Mouse (Mus musculus) right cerebral cortex, adult 18-20 months (tissue): Measurements from ENCODE around the gene Robo2.
A peak's percentile ranks its signal among the peaks of the same experiment; 100 is the strongest.

Experiments
- DNase-seq: peaks from one replicate; pipeline ENCODE4 v3.0.0; 2022; ENCODE audit warnings: mixed read lengths

The Robo2 gene

GRCm38 (mm10) chr16:74411481-74412251, at the start of gene Robo2:
Gene Robo2, minus strand, starts transcription at chr16:74411825.
- peak; percentile 77 for DNase-seq

GRCm38 (mm10) chr16:74458138-74458537, 46.5 kb upstream of the Robo2 start:
- DNase-seq: no peak

DNA sequence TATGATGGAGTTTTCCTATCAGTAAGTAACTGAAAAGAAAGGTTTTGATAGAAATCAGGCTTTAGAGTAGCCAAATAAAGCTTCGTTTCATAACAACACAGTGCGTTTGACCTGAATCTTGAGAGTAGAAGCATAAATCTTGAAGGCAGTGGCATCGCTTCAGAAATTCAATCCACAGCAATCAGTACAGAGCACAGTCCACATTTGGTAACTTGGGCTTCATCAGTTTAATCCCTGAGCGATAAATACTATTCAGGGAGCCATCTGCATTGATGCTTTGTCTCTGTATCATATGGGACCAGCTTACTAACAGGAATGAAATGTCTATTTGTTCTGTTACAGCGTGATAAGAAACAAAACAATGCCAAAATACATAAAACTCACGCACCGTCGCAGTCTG, 46.1 kb upstream of the Robo2 start:
- no peak for DNase-seq

DNA sequence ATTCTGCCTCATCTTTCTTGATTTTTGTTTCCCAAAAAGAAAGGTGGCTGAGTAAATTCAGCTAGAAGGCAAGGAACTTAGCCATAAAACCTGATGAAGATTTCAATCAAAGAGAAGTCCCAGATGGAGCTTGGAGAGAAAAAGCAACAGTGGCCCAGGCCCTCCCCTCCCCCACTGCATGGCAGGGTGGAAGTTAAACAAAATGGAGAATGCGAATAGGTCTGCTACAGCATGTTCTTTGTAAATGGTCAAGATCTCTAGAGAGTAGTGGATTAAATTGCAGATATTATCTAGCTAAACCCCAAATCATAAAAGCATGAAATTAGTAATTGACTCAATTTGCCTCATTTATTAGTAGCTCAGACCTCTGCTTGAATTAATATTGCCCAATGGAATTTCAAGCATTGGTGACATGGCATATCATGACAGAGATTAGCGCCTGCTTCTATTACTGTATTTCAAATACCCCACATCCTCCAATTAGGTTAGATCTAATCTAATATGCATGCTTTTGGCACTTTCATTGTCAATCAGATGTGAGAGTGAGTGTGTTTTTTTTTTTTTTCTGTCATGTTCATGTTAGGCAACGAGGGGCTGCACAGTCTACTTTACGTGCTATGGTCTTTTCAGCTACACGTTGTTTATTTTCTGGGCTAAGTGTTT, 45.3 kb upstream of the Robo2 start:
- no peak for DNase-seq

- DNase-seq: no peak
These were observed 43.6 kb upstream of the Robo2 start for GRCm38 (mm10) chr16:74455179-74455578.

DNA sequence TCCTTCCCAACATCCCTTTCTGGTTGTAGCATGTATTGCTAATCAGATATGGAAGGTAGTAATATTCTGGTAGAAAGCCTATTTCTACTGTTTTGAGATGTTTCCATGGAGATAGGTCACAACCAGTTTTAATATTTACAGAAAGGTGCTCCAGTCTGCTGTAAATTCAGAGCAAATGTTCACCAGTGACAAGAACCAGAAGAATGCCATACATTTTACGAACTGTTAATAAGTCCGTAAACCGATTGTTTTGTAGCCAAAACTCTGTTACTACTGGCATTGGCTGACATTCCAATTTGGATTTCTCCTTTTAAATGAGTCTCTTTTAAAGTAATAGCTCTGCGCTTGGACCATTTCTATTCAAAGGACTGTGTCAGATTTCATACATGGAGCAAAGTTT, 36.4 kb upstream of the Robo2 start:
- no peak for DNase-seq

- no peak for DNase-seq
These were observed 15.4 kb upstream of the Robo2 start for GRCm38 (mm10) chr16:74427071-74427470.

GRCm38 (mm10) chr16:74420324-74420723, 8.7 kb upstream of the Robo2 start:
- no peak for DNase-seq

DNA sequence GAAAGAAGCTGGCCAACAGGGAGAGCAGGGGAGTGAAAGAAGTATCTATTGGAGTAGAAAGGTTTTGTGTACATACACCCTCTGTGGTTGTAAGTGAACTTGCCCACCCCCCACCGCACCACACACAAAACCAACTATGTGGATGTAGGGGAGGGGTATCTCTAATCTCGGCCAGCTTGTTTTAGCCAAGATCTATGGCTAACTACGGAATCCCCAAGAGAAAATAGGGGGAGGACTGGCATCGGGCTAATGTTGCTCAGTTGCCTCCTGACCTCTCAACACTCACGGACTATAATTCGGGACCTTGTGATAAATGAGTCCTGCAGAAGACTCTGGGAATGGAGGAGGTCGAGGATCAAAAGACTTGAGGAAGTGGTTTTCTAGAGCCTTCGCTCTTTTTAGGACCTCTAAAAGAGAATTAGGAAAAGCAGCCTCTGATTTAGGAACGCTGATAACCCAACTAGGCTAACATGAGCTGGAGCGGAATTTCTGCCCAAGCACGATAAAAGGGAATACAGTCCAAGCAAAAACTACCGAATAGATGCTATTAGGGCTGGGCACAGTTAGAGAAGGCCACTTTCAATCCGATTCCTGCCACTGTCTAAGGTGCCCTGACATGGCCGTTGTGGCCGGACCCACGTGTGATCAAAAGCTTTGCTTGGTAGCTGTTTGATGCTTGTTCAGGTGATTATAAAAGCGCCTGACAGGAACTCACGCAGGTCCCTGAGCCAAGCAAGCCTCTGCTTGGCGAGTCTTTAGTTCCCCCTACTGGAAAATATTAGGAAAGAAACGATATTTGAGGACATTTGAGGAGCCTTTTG, 1.1 kb upstream of the Robo2 start:
- peak; percentile 59 for DNase-seq

DNA sequence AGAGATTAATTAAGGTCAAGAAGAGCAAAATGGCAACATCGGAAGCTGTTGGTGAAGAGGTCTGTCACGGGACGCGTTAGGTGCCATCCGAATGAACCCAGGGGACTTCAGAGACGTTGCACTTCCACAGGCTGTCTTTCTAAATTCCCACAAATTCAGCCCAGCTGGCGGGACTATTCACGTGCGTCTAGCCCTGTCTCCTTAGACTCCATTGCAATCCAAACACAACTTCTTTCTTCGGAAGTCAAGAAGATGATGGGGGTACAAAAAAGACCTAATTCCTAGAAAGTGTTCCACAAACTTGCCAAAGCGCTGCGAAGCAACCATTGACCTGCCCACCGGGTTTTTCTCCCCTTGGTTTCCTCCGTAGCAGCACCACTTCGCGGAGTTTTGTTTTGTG, 604 bp downstream of the Robo2 start:
- DNase-seq: no peak

DNA sequence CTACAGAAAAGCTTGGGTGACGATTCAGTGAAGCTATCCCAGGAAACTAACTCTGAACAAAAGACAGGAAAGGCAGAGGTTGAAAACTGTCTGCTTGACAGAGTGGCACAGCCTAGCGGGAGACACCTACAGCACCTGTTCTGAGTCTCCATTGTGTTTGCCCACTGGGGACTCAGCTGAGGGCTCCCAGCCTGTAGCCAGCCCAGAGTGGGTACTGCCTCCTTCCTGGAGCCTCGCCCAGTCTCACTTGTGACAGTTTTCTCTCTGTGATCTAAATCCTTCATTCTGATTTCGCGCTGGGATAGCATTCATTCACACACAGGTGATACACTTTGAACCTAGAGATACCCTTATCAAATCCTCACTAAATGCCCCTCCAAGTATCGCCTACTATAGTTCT, 1.5 kb downstream of the Robo2 start:
- DNase-seq: peak; percentile 29

GRCm38 (mm10) chr16:74409548-74409947, 2.1 kb downstream of the Robo2 start:
- no peak for DNase-seq

GRCm38 (mm10) chr16:74408566-74408965, 3.1 kb downstream of the Robo2 start:
- DNase-seq: no peak

DNA sequence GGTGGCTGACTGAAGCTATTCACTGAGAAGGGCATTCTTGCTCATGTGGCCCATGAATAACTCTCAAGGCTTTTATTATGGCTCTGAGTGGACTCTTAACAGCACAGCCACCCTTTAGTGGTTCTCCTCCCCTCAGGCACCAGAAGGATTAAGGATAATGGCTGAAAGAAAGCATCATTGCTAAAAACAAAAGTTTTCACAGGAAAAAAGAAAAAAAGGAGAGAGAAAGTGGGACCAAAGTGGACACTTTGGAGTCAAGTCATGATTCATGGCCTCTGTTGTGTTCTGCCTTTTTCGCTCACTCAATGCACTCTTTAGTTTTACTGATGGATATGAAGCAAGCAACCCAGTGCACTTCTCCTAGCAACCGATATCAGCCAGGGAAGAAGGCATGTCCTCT, 14.3 kb downstream of the Robo2 start:
- no peak for DNase-seq

DNA sequence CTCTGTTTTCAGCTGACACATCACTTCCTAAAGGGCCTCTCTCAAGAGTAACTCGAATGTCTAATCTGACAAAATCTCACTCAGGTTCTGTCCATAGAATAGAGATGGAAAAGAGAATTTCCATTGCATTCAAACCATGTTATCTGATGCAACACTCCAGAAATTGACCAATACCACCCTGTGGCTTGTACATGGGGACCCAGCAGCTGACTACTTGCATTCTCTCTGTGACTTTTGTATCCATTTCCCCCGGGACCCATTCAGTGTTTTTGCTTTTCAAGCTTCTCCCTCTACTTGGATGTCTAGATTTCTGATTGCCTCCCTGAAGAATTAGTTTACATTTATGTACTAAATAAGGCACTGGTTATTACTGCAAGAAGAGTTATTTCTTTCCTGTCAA, 15.9 kb downstream of the Robo2 start:
- no peak for DNase-seq

DNA sequence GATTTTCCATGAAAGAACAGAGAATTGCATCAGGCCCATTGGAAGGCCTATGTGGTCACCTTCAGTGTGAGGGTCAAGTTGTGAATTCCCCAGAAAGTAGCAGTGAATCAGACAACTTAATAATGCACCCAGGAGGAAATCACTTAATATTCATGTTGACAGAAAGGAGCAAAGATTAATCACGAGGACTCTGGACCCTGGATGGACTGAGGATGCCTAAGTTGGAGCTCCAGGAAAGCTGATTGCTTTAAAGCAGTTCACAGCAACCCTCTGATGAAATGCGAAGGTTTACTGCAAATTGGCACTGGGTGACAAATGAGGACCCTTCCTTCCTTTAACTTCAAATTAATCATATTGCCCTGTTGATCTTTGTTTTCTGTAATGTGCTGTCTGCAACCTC, 32.2 kb downstream of the Robo2 start:
- DNase-seq: no peak

DNA sequence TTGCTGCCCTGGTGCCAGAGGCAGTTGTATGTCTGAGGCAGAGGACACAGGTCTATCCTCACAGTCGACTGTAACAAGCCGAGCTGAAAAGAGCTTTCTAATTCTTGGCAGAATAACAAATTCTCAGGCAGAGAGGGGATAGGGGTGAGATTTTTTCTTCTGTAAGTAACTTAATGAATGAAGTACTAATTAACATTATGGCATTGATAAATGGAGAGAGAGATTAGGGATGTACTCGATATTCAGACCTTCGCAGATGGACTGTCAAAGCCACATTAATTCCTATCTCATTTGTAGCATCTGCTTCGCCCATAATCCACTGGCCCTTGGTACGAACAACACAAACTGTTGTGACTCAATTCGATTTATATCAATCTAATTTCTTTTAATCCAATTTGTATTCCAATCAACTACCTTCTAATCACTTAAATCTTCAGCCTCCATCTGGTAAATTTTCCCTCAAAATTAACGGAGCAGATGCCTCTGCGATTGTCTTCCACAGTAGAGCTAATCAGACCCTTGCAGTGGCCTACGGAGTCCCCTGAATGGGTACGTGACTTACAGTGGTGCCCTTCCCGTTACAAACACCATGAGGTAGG, 36.2 kb downstream of the Robo2 start:
- no peak for DNase-seq

- no peak for DNase-seq
These were observed 37.1 kb downstream of the Robo2 start for GRCm38 (mm10) chr16:74374540-74374939.

GRCm38 (mm10) chr16:74373407-74373806, 38.2 kb downstream of the Robo2 start:
- no peak for DNase-seq

DNA sequence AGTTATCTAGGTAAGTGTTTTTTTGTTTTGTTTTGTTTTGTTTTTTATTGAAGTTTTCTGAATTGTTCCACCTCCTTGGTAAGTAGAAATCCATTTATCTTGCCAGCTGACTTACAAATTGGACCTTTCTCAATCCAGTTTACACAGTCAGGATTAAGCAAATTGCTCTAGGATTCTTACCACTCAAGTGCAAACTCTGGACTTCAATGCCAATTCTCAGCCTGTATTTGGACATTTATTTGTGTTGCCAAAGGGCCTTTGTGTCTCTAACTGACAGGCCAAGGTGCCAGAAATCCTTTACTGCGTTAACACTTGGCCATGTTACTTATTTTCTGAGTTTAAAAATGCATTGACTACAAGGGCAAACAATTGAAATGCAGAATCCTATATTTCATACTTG, 38.7 kb downstream of the Robo2 start:
- DNase-seq: no peak

DNA sequence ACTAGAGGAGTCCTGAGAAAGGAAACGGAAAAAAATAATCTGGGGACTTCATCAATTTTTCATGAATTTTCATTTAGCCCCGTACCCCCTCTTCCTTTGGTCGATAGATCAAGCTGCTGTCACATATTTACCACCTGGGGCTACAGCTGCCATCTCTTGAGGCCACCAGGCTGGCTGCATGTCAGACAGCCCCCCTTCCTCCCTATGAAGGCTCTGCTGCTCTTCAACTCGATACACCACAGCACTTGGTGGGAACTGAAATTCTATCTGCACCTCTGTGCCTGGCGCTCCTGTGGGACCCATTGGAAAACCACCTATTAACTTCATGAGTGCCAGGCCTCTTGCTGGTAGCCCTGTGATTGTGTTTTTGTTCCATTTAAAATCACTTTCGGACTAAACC, 63.2 kb downstream of the Robo2 start:
- no peak for DNase-seq

GRCm38 (mm10) chr16:74338969-74339630, 72.5 kb downstream of the Robo2 start:
- DNase-seq: no peak
